Mouse (Mus musculus) lung, postnatal 0 days (tissue): ENCODE measurements around the gene 1700001P01Rik.

Experiments used
- CTCF ChIP-seq: IDR thresholded peaks from 2 replicates; pipeline ENCODE4 v1.5.1; 2016; ENCODE audit warnings: antibody characterized with exemption, mild to moderate bottlenecking
- EP300 ChIP-seq: IDR thresholded peaks from 2 replicates; pipeline ENCODE4 v1.6.1; 2016; ENCODE audit warnings: antibody characterized with exemption, mild to moderate bottlenecking, control low read depth

GRCm38 (mm10) chr11:97775808-97776496 is at the start of gene 1700001P01Rik:
- TF ChIP-seq EP300 (no peak), CTCF (no peak)
